In the genomic region with DNA sequence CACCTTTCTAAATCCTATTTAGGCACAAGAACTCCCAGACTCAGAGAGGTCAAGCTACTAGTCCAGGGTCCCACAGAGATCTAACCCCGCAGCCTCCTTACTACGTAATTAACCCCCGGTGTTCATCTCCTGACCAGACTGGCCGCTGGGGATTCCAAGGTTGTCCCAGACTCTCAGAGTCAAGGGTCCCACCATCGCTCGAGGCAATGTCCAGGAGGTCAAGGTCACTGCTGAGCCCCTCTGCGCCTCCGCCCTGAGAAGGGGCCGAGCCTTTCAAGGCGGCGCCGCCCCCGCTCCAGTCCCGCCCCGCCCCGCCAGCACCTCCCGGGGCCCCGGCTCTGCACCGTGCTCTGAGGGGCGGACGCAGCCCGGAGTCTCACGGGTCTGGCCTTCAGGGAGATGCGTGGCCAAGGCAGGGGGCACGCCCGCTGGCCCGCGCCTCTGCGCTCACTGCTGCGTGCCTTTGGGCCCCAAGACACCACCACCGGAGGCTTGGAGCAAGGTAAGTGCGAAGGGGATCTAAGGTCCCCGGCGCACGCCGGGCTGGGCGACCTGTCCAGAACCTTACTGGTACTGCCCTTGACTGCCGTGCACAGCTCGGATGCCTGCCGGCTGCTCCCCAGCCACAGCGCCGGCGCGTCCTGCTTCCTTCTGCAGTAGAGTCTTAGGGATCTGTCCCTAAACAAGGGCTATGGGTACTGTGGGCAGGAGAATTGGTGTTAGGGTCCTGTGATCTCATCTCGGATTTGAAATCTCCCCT, we compare ENCODE assay signal across 8 mouse cellular contexts. TPM values are rescaled to one million over a fixed set of nuclear protein-coding genes. Genes with fewer than 3 reads are reported as not detected.
DNase-seq lines count a peak whose midpoint lies in the region; ATAC-seq and TF ChIP-seq lines count a peak whose summit lies in the region.

Phactr3 (plus strand) TSS at position 175 of the 760 bp plus-strand sequence.

- no peak for TF ChIP-seq POLR2A in small intestine, adult 2 months (IDR thresholded peaks at IDR 0.05; ENCODE audit: low read depth, low read length)

- peaks cover 30% of the 10 kb centered on the region for H3K4me1 ChIP-seq in megakaryocyte, embryonic 14.5 days
- H3K4me1 ChIP-seq in heart, embryonic 16.5 days (ENCODE audit: control insufficient read depth, insufficient read depth, low read length), result 0 out of 2 replicates have a peak, but pooled peaks cover 4% of the 10 kb centered on the region
- H3K4me1 ChIP-seq in limb, embryonic 12.5 days (replicated peaks), result peaks cover 40% of the 10 kb centered on the region
- H3K4me1 ChIP-seq in small intestine, adult 2 months (ENCODE audit: control insufficient read depth, insufficient read depth, insufficient read length, low read length), result 0 out of 2 replicates have a peak, but pooled peaks cover 2% of the 10 kb centered on the region

- H3K27me3 ChIP-seq in megakaryocyte, embryonic 14.5 days (replicated peaks), result peaks cover 80% of the 10 kb centered on the region
- peaks cover 16% of the 10 kb centered on the region for H3K27me3 ChIP-seq in heart, embryonic 16.5 days (ENCODE audit: control insufficient read depth, insufficient read depth, low read length)
- H3K27me3 ChIP-seq in limb, embryonic 12.5 days, result peaks cover 22% of the 10 kb centered on the region
- 0 out of 2 replicates have a peak, but pooled peaks cover 10% of the 10 kb centered on the region for H3K27me3 ChIP-seq in small intestine, adult 2 months (ENCODE audit: control insufficient read depth, insufficient read depth, low read length)

- peak; percentile 23 for ATAC-seq in cerebellum, adult (ENCODE audit: insufficient number of reproducible peaks, low FRiP score, low TSS enrichment)
- ATAC-seq in megakaryocyte, adult 5-6 weeks (ENCODE audit: poor library complexity, severe bottlenecking), result no peak
- ATAC-seq in heart, embryonic 16.5 days (replicated peaks; ENCODE audit: extremely low read depth, insufficient read depth, low FRiP score), result 0 out of 2 replicates have a peak, but pooled peaks have one; percentile 39
- peak; percentile 57; the same call in 1 of the 2 replicates for ATAC-seq in limb, embryonic 12.5 days (ENCODE audit: insufficient number of reproducible peaks, insufficient read depth, low FRiP score, low TSS enrichment, low read depth)

- no peak within 1 kb of the TSS for H3K27ac ChIP-seq in heart, embryonic 16.5 days (ENCODE audit: low read length)
- H3K27ac ChIP-seq in limb, embryonic 12.5 days, result no peak within 1 kb of the TSS
- H3K27ac ChIP-seq in small intestine, adult 2 months (ENCODE audit: insufficient read depth, low read depth, low read length), result no peak within 1 kb of the TSS

- DNase-seq in cerebellum, adult 11 months, result no peak
- DNase-seq in spleen, postnatal 4 days (ENCODE audit: low spot score in 2 of 2), result no peak

- peak within 1 kb of the TSS; percentile 5; the same call in 1 of the 2 replicates for H3K9ac ChIP-seq in heart, embryonic 16.5 days (ENCODE audit: low read length)
- H3K9ac ChIP-seq in limb, embryonic 12.5 days (replicated peaks), result peak within 1 kb of the TSS; percentile 52

- peak within 1 kb of the TSS; percentile 83 for H3K4me3 ChIP-seq in megakaryocyte, embryonic 14.5 days (replicated peaks)
- H3K4me3 ChIP-seq in heart, embryonic 16.5 days (ENCODE audit: low read length), result peak within 1 kb of the TSS; percentile 46
- peak within 1 kb of the TSS; percentile 50 for H3K4me3 ChIP-seq in limb, embryonic 12.5 days (replicated peaks)
- peak within 1 kb of the TSS; percentile 26; the same call in 1 of the 2 replicates for H3K4me3 ChIP-seq in small intestine, adult 2 months (ENCODE audit: low read depth, low read length)

- peak within 1 kb of the TSS; percentile 87 for H3K4me2 ChIP-seq in heart, embryonic 16.5 days (ENCODE audit: low read depth, low read length)
- H3K4me2 ChIP-seq in limb, embryonic 12.5 days, result peak within 1 kb of the TSS; percentile 98

- WGBS in heart, embryonic 16.5 days, result 2% methylated on average over 45 of the region's 45 CpGs
- 1% methylated on average over 42 of the region's 45 CpGs for WGBS in limb, embryonic 12.5 days
- WGBS in small intestine, adult 2 months, result 3% methylated on average over 45 of the region's 45 CpGs

- no peak for TF ChIP-seq CTCF in small intestine, adult 2 months (IDR thresholded peaks at IDR 0.05; ENCODE audit: extremely low read depth, insufficient read length, insufficient replicate concordance, low read depth, low read length)

- H3K36me3 ChIP-seq in megakaryocyte, embryonic 14.5 days (replicated peaks; ENCODE audit: low read length), result no peaks in the 10 kb centered on the region
- H3K36me3 ChIP-seq in heart, embryonic 16.5 days (ENCODE audit: control insufficient read depth, insufficient read depth), result no peaks in the 10 kb centered on the region
- H3K36me3 ChIP-seq in limb, embryonic 12.5 days, result no peaks in the 10 kb centered on the region
- H3K36me3 ChIP-seq in small intestine, adult 2 months (ENCODE audit: control insufficient read depth, insufficient read depth, low read length), result no peaks in the 10 kb centered on the region

- H3K9me3 ChIP-seq in megakaryocyte, embryonic 14.5 days, result peaks cover 14% of the 10 kb centered on the region
- no peaks in the 10 kb centered on the region for H3K9me3 ChIP-seq in heart, embryonic 16.5 days (replicated peaks; ENCODE audit: control insufficient read depth, low read length)
- no peaks in the 10 kb centered on the region for H3K9me3 ChIP-seq in limb, embryonic 12.5 days

RNA-seq across cellular contexts. Expression of gene Phactr3, which starts in this region (rescaled TPM):
- 1.2 and 2.3 TPM in 2 replicates for polyA plus RNA-seq in megakaryocyte, embryonic 14.5 days (2012; ENCODE audit: insufficient read depth, low replicate concordance)
- 1.5 TPM in 1 of 2 replicates, not detected in the other for total RNA-seq in megakaryocyte, adult 5-6 weeks (2015)
- not detected in 2 replicates for total RNA-seq in megakaryocyte, adult 5-6 weeks (2017)
- polyA plus RNA-seq in heart, embryonic 16.5 days (2015; fragmentation: Nextera tagmentation; extraction: Ambion mirVana), result 5.3 and 6.6 TPM in 2 replicates
- polyA plus RNA-seq in limb, embryonic 12.5 days (2016; fragmentation: Nextera tagmentation; extraction: Ambion mirVana), result 2.3 and 2.7 TPM in 2 replicates
- 0.08 and 0.10 TPM in 2 replicates for polyA plus RNA-seq in small intestine, adult 2 months (2012; rRNA removed)

Comparison
In these comparisons a context has a peak if more than half of its experiments do, and no peak if none do; other contexts are left out.
1. H3K4me3 ChIP-seq: peak in every context shown above with its lines; median percentile 83 in megakaryocyte, embryonic 14.5 days; 50 in limb, embryonic 12.5 days; 46 in heart, embryonic 16.5 days; 26 in small intestine, adult 2 months.